Mouse (Mus musculus): ENCODE measurements around the gene Rundc3a.
"Not testable (repeated sequence)": the region's sequence is repeated elsewhere in the genome, so short reads cannot be mapped to it uniquely, and the experiment has no call there.

Rundc3a gene

DNA sequence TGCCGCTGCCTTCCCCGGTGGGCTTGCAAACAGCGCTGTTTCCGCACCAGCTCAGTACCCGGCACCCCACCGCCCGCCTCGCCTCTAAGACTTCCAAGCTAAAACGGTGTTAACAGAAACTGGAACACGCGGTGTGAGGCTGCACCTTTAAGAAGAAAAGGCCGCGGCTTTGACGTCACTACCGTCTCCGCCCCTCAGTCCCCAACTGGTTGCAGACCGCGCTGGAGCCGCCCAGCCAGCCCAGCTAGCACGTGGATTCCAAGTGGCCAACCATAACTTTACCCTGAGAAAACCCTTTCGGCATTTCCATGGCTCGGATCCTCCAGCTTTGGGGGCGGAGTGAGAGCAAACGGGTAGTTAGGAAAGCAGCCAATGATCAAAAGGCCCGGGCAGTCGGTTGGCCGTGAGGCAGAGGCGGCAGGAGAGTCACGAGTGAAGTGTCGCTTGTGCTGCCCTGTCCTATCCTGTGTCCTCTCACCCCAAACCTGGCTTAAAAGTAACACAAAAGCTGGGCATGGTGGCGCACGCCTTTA is 15.2 kb downstream of the Rundc3a start:
- peak; percentile 87 to 91 for DNase-seq (ENCODE audit: low spot score in 2 of 2)

DNA sequence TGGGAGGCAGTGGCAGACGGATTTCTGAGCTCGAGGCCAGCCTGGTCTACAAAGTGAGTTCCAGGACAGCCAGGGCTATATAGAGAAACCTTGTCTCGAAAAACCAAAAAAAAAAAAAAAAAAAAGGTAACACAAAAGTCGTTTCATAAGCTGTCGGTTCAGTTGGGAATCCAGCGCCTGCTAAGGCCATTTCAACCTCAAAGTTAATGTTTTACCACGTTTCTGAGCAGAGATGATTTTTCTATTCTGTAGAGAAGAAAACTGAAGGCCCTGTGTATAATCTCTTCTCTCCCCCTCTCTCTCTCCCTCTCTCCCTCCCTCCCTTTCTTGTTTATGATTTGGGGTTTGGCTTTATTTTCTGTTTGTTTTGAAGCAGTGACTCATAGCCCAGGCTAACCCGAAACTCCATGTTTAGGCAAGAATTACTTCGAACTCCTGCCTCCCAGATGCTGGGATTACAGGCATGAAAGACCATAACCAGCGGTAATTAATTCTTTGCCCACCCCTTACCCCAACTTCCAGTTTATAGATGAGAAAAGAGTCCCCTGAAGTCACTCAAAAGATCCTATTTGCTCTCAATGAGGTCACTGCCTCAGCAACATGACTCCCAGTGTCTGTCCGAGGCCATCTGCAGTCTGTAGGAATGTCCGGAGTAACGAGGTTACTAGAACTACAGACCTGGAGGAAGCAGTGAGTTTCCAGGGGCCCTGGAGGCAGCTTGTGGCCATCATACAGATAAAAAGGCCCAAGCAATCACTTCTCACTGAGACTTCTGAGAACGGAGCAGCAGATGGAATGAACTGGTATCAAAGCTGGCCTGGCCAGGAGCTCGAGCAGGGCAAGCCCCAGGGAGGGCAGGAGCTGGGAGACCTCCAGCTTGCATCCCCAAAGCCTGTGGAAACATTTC is 15.9 kb downstream of the Rundc3a start:
- DNase-seq (ENCODE audit: low spot score in 2 of 2) = no peak

DNA sequence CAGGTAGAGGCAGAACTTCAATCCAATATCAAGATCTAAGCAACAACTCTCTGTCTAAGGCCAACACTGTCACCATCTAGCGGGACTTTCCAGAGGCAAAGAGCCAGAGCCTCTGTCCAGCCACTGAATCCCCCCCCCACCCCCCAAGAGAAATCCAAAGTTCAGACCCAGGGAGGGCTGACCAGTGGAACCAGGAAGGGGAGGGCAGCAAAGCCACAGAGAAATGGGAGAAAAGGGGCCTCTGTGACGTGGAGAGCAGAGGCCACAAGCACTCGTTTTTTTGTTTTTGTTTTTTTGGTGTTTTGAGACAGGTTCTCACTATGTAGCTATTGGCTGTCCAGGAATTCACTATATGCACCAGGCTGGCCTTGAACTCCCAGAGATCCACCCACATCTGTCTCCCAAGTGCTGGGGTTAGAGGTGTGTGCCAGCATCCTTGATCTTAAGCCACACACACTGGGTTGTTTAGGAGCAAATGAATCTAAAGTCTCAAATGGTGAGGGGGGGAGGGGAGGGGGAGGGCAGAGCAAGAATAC is 16.7 kb downstream of the Rundc3a start:
- no peak for DNase-seq (ENCODE audit: low spot score in 2 of 2)

DNA sequence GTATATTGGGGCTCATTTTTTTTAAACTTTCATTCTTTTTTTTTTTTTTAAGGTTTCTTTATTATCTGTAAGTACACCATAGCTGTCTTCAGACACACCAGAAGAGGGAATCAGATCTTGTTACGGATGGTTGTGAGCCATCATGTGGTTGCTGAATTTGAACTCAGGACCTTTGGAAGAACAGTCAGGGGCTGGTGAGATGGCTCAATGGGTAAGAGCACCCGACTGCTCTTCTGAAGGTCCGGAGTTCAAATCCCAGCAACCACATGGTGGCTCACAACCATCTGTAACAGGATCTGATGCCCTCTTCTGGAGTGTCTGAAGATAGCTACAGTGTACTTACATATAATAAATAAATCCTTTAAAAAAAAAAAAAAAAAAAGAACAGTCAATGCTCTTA is 17.1 kb downstream of the Rundc3a start:
- DNase-seq (ENCODE audit: low spot score in 2 of 2) = not testable (repeated sequence)

DNA sequence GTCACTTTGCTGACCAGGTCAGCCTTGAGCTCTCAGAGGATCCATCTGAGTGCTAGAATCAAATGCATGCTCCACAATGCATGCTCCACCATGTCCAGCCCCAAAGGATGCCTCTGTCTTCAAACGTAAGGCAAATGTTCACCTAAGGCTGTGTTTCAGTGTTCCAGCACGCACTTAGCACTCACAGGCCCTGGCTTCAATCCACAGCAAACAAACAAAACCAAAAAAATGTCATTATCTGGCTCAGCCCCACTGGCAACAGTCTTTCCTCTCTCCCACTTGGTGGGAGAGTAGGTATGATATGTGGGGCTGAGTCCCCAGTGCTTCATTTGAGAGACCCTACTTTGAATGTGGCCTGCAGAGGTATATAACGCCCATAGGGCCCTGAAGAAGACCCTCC is 17.9 kb downstream of the Rundc3a start:
- no peak for DNase-seq (ENCODE audit: low spot score in 2 of 2)

DNA sequence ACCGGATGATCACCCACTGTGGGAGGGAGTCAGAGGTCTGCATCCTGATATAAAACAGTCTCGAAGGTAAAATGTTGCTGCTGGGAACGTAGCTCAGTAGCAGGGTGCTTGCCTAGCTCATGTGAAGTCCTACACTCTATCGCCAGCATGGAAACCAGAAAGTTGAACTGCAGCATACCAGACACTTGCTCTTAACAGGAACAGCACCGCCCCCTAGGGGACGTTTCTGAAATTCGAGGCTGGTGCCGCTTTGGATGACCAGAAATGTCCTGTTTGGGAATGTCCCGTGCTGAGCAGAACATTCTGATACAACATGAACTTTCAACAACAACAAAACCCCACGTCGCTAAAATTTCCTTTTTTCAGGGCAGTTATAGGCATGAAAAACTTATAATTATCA is 18.5 kb downstream of the Rundc3a start:
- DNase-seq (ENCODE audit: low spot score in 2 of 2) = peak; percentile 63 to 84

DNA sequence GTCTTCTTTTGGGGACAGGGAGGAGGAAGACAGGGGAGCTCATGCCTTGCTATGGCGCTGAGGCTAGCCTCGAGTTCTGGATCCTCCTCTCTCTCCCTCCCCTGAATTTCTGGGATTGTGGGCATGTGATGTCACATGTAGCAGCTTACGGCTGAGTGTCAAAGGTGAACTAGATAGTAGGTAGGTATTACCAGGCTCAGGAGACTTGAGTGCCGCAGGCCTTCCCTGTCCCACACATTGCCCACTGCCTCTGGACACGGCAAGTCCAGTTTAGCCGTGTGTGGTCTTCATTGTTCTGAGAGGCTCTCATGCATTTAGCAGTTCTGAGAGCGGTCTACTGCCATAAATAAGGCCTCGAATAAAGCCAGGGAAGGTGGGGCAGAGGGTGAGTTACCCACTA is 19.9 kb downstream of the Rundc3a start:
- DNase-seq (ENCODE audit: low spot score in 2 of 2) = no peak

DNA sequence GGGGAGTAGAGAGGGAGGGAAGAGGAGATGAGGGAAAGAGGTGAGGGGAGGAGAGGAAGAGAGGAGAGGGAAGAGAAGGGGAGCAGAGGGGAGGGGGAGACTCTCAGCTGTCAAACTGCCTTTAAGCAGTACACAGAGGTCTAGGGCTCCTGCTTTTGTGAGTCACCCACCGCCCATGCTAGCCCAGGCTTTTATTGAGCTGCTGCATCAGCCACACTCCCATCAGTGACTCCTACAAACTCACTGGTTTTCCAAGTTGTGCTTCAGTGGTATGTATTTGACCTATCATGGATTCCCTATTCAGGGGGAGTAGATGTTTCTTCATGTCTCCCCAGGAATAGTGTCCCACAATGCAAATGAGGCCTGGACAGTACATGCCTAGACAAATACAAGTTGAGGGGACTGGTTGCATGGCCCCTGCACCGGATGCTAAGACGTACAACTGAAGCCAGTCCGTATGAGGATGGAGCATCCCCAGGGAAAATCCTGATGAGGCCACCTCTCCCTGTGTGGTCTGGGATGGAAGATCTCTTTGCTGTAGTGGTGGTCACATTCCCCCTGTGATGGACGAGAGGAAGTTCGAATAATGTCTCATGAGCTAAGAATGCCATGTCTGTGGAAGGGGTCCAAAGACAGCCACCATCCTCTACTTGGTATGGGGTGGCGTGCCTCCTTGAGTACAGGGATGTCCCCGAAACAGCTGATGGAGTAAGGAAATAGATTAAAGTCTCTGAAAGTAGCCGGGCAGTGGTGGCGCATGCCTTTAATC is 22.0 kb downstream of the Rundc3a start:
- no peak for DNase-seq (ENCODE audit: low spot score in 2 of 2)

DNA sequence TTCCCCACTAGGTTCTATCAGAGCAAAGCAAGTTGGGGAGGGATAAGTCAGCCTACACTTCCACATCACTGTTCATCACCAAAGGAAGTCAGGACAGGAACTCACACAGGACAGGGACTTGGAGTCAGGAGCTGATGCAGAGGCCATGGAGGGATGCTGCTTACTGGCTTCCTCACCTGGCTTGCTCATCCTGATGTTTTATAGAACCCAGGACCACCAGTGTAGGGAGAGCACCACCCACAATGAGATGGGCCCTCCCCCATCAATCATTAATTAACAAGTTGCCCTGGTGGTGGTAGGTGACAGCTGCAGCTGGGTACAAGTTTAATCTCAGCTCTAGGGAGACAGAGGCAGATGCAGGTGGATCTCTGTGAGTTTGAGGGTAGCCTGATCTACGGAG is 24.0 kb downstream of the Rundc3a start:
- no peak for DNase-seq (ENCODE audit: low spot score in 2 of 2)

DNA sequence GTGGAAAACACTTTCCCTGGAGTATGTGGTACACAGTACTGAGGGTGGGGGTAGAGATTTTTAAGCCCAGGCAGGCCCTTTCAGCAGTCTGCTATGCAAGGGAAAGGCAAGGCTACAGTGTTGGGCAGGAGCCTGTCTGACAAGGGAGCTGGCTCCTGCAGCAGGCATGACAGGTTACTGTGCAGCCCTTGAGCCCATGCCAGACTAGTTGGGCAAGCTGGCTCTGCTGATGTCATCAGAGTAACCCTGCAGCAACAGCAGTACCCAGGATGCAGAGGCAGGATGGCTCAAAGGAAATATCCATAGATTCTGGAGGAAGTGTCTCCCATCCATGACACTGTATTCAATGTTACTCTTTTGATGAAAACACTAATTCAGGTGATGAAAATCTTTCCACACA is 25.7 kb downstream of the Rundc3a start:
- no peak for DNase-seq (ENCODE audit: low spot score in 2 of 2)

DNA sequence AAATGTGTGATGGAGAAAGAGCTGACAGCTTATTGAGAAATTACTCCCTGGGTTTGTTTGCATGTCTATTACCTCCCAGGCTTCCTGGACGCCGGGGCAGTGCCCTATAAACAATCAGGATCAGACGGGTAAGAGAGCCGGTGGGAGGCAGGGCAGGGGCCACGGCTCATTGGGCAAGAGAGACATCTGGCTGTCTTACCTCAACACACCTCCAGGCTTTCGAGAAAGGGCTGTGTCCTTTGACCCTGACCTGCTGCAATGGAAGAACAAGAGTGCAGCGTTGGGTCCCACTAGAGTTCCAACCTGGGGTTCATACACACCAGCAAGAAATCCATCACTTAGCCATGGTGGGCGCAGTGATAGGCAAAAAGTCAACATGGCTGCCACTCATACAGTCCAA is 28.4 kb downstream of the Rundc3a start:
- DNase-seq (ENCODE audit: low spot score in 2 of 2) = no peak

DNA sequence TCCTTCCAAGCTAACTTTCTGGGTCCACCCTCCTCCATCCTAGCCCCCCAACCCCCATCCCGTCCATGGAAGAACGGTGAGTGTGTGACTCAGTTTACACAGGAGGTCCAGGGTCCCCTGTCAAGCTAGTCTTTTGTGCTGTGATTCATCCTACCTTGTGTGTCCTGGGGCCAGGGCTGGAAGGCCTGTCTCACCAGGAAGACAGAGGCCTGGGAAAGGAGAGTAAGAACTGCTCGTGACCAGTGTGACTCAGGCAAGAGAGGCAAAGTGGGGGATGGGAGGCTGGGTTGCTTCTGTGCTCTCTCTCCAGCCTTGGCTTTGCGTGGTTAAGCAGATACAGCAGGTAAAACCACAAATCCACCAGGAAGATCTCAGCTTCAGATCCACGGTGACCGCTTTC is 31.5 kb downstream of the Rundc3a start:
- no peak for DNase-seq (ENCODE audit: low spot score in 2 of 2)

DNA sequence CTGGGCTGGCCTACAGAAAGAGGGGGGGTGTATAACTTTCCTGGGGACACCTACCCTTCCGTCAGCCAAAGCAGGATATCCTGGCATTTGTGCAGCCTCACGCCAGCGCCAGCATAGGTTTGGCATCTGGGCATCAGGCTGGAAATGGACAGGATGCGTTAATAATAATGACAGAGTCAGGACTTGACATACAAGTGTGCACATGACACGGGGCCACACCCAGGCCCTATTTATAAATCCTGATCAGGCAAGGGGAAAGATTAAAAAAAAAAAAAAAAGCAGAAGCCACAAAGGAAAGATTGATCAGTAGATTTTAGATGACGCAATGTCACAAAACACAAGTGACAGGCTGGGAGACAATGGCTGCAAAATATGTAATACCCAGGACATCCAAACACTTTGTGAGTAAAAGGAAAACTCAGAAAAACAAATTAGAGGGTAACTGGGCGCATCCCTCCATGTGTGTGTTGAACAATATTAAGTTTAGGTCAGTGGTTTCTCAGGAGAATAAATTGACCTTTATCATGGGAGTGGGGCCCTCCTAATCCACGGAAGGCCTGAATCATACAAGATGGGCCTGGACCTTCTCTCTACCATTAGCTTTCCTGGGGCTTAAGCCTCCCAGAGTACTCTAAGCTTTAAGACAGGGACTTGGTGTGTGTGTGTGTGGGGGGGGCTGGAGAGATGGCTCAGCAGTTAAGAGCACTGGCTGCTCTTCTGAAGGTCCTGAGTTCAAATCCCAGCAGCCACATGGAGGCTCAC is 32.5 kb downstream of the Rundc3a start:
- DNase-seq (ENCODE audit: low spot score in 2 of 2) = no peak

DNA sequence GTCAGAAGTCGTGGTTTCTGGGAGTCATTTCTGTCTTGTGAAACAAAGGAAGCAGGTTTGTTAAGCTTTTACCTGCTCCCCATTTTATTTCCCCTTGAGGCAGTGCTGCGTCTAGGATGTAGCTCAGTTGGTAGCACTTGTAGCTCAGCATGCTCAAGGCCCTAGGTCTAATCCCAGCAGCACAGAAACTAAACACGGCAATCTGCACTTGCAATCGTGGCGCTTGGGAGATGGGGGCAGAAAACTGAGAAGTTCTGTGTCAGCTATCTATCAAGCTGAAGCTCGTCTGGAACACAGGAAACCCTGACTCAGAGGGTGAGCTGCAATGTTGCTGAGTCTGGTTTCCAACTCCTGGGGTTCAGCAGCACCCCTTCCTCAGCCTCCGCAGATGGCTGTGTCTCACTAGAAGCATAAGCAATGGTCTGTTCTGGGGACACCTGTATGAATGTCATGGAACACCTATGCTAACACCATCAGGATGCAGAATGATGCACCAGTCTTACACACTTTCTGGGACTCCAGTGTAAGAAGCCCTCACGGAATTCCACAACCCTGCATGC is 35.9 kb downstream of the Rundc3a start:
- DNase-seq (ENCODE audit: low spot score in 2 of 2) = no peak

DNA sequence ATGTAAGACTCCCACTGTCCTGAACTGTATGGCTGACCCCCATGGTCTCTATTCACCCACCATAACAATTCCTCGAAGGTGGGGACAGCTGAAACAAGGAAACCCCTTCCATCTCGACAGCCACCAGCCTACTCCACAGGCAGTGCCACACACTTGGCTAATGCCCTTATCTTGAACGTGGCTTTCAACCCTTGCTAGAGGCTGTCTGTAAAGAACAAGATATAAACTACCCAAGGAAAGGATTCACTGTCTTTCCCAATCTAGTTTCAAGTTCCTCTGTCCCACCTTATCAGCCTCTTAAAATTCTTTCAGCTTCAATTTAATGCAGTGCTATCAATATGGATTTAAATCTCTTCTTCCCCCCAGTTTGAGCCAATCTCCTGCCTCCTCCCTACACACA is 36.3 kb downstream of the Rundc3a start:
- no peak for DNase-seq (ENCODE audit: low spot score in 2 of 2)

DNA sequence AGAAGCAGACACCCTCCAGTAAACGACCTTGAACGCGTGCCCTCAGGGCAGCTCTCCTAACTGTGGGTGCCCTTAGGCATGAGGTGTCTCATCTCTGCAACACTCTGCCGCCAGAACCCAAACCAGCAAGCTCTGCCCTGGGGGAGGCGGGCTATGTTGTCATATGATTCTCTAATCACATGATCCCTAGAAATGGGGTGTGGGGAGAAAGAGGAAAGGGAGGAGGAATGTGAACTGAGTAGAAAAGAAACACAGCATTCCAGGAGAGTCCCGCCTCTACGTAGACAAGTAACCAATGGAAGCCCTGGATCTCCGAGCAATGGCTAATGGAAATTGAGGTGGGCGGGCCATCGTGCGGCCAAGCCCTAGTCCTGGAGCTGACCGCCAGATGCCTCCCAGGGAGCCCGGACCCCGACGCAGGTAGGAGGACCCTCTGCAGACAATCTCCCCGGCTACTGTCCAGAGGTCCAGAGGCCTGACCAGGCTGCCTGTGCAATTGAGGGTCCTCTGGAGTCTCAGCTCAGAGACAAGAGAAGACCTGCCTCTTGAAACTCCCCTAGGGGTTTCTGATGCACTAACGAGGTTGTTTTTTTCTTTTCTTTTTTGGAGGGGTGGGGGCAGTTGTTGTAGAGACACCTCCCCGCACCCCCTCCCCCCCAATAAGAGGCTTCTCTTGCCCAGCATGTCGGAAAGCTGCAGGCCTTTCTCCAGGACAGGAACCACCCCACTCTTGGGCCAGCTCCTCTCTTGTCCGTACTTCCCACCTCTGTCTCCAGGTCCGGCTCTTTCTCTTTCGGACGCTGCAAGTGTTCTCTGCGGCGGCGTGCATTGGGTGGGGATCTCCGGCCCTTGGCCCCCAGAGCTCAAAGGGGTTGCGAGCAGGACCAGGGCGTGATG is 37.2 kb downstream of the Rundc3a start, which contains the start of gene Grn:
Gene Grn, plus strand, starts transcription at position 195 of the 897 bp plus-strand sequence.
- peak in 1 of 2 experiments; percentile 34 for DNase-seq (ENCODE audit: low spot score in 2 of 2)

DNA sequence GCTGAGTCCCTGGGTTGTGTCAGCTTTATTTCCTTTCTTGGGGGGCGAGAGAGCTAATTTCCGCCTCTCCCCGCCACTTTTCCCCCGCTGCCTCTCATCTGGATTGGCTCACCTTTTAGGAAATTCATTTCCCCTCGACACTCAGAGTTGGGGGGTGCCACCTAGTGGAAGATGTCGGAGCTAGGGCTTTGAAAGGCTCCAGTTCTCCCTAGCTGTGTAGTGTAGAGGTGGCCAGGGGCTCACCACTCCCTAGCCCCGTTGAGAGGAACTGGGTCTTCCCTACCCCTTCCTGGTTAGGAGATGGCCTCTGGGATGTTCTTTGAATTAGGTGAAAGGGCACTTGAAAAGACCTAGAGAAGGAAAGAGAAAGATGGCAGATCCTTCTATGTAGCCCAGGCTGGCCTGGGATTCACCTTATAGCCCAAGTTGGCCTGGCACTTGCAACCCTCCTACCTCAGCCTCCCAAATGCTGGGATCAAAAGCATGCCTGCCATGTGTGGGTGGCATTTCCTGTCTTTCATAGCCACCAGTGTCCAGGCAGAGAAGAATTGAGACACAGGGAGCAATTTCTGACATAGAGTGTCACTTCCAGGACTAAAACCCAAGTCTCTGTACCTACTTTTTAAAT is 37.9 kb downstream of the Rundc3a start:
- peak; percentile 58 to 82 for DNase-seq (ENCODE audit: low spot score in 2 of 2)

DNA sequence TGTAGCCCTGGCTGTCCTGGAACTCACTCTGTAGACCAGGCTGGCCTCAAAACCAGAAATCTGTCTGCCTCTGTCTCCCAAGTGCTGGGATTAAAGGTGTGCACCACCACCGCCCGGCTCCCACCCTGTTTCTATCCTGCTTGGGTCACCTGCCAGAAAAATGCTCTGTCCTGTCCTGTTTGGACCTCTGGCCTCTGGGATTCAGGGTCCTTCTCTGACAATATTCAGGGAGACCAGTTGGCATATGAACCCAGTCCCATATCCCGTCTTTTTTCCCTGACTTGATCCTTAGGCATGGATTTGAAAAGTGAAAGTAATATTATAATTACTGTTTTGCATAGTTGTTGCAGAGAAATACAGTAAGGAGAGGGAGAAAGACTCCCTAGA is 38.5 kb downstream of the Rundc3a start:
- DNase-seq (ENCODE audit: low spot score in 2 of 2) = no peak

DNA sequence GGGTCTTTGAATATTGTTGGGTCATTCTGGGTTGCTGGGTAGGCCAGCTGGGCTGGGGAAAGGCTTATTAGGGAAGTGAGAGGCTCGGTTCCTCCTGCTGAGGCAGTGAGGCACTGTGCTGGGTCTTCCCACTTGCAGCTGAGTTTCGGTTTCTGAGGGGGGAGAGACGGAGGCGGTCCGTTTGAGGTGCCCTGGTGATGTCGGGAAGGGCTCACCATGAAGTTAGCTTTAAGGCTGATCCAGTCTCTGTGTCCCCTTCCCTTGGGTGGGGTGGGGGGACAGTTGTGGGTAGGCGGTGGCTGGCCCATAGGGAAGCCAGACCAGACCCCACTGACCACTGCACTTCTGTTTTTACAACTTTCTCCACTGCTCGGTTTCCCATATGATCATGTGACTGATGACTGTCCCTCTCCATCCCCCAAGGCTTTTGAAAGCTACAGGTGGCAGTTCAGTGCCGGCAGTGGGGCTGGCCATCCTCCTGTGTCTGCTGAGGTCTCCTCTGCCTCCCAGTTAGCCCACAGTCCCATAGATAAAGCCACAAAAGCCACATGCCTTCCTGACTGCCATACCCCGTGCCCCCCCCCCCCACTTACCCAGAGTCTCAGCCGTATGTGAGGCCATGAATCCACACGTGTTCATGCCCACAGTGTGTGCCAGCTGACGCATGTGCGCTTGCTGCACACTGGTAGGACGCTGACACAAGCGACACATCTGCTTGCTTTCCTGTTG is 39.1 kb downstream of the Rundc3a start:
- no peak for DNase-seq (ENCODE audit: low spot score in 2 of 2)

Measured in thymus, postnatal 10 days (tissue).